Comparison of ENCODE assay signal across 15 mouse cellular contexts in genomic region chr16:8530018-8530417, GRCm38 (mm10). TPM values are rescaled to one million over a fixed set of nuclear protein-coding genes. Genes with fewer than 3 reads are reported as not detected.
DNase-seq lines count a peak whose midpoint lies in the region; ATAC-seq and TF ChIP-seq lines count a peak whose summit lies in the region.
"Had no signal": no experiment of that assay in that cellular context is flagged by ENCODE, and none has a peak within 500 bp of the region (broad histone marks: within the 10 kb centered on the region; RNA-seq: fewer than 3 reads in every experiment).

No protein-coding gene starts in this region.

- no peak overlapping the region for H3K4me3 ChIP-seq in G1E (ENCODE audit: low read depth, low read length)
- no peak overlapping the region for H3K4me3 ChIP-seq in embryonic facial prominence, embryonic 12.5 days
- H3K4me3 ChIP-seq in liver, embryonic 13.5 days (replicated peaks) = no peak overlapping the region
- H3K4me3 ChIP-seq: embryonic facial prominence, embryonic 15.5 days; megakaryocyte, embryonic 14.5 days had no signal

- H3K36me3 ChIP-seq in G1E (replicated peaks) = no peaks in the 10 kb centered on the region
- H3K36me3 ChIP-seq in embryonic facial prominence, embryonic 12.5 days = no peaks in the 10 kb centered on the region
- no peaks in the 10 kb centered on the region for H3K36me3 ChIP-seq in liver, embryonic 13.5 days

- no peak for TF ChIP-seq CTCF in G1E (IDR thresholded peaks at IDR 0.05; ENCODE audit: low read depth, low read length)

- ATAC-seq in G1E (ENCODE audit: extremely low read depth, insufficient number of reproducible peaks, low FRiP score, poor library complexity, severe bottlenecking) = peak; percentile 83
- ATAC-seq in embryonic facial prominence, embryonic 12.5 days (ENCODE audit: insufficient number of reproducible peaks, insufficient read depth, low FRiP score, low TSS enrichment) = no peak
- ATAC-seq in liver, embryonic 13.5 days (ENCODE audit: low read depth) = peak; percentile 33; the same call in 1 of the 2 replicates
- ATAC-seq: forebrain, embryonic 16.5 days had no signal

- 53% methylated on average over 14 of the region's 14 CpGs for WGBS in embryonic facial prominence, embryonic 12.5 days
- WGBS in liver, embryonic 13.5 days (ENCODE audit: insufficient replicate concordance) = 53% methylated on average over 14 of the region's 14 CpGs

- H3K27ac ChIP-seq in embryonic facial prominence, embryonic 12.5 days = 0 out of 2 replicates have a peak overlapping the region, but pooled peaks have one; percentile 24
- H3K27ac ChIP-seq in liver, embryonic 13.5 days = no peak overlapping the region
- H3K27ac ChIP-seq: embryonic facial prominence, embryonic 15.5 days; stomach, postnatal 0 days had no signal

- H3K27me3 ChIP-seq in G1E (ENCODE audit: insufficient read depth, low read length) = no peaks in the 10 kb centered on the region
- no peaks in the 10 kb centered on the region for H3K27me3 ChIP-seq in embryonic facial prominence, embryonic 12.5 days
- H3K27me3 ChIP-seq in liver, embryonic 13.5 days = no peaks in the 10 kb centered on the region
- H3K27me3 ChIP-seq: embryonic facial prominence, embryonic 15.5 days had no signal

- no peaks in the 10 kb centered on the region for H3K4me1 ChIP-seq in G1E (ENCODE audit: insufficient read depth, low read depth, low read length)
- H3K4me1 ChIP-seq in embryonic facial prominence, embryonic 12.5 days = peaks cover 16% of the 10 kb centered on the region; the same call in 1 of the 2 replicates
- H3K4me1 ChIP-seq in liver, embryonic 13.5 days (replicated peaks) = peaks cover 18% of the 10 kb centered on the region
- H3K4me1 ChIP-seq: megakaryocyte, embryonic 14.5 days had no signal

- no peak overlapping the region for H3K4me2 ChIP-seq in embryonic facial prominence, embryonic 12.5 days (replicated peaks)
- no peak overlapping the region for H3K4me2 ChIP-seq in liver, embryonic 13.5 days
- H3K4me2 ChIP-seq: embryonic facial prominence, embryonic 15.5 days had no signal

- DNase-seq in CD4-positive helper T cell, adult 2 months (ENCODE audit: low read depth, low spot score) = peak; percentile 39
- no peak for DNase-seq in G1E (ENCODE audit: low spot score)
- no peak for DNase-seq in liver, embryonic 13.5 days
- DNase-seq in layer of hippocampus, postnatal 25 days (ENCODE audit: extremely low spot score in 1 of 2, low spot score in 1 of 2) = no peak
- DNase-seq in gastrocnemius, adult 8-10 months (ENCODE audit: low spot score in 2 of 2) = no peak
- DNase-seq in yolk sac, embryonic 10.5 days (ENCODE audit: low spot score) = no peak
- no peak for DNase-seq in adrenal gland, adult 8-10 months
- DNase-seq: cerebellum, postnatal 10 days; kidney, postnatal 25 days; lung, adult 2 months had no signal

- no peaks in the 10 kb centered on the region for H3K9me3 ChIP-seq in G1E (replicated peaks)
- no peaks in the 10 kb centered on the region for H3K9me3 ChIP-seq in embryonic facial prominence, embryonic 12.5 days
- no peaks in the 10 kb centered on the region for H3K9me3 ChIP-seq in liver, embryonic 13.5 days (replicated peaks)
- H3K9me3 ChIP-seq: embryonic facial prominence, embryonic 15.5 days had no signal

- no peak overlapping the region for H3K9ac ChIP-seq in embryonic facial prominence, embryonic 12.5 days
- H3K9ac ChIP-seq in liver, embryonic 13.5 days = no peak overlapping the region
- H3K9ac ChIP-seq: embryonic facial prominence, embryonic 15.5 days had no signal

RNA-seq across cellular contexts. Expression of gene Abat, which starts 16.8 kb away (rescaled TPM):
- total RNA-seq in G1E (2014; fragmentation: Nextera tagmentation) (not detected in 2 replicates), G1E (2017) (0.11 and 0.12 TPM in 2 replicates)
- not detected in 2 replicates for polyA plus RNA-seq in G1E (2012)
- 35.8 and 37.6 TPM in 2 replicates for polyA plus RNA-seq in embryonic facial prominence, embryonic 12.5 days (2016; fragmentation: Nextera tagmentation; extraction: Ambion mirVana)
- polyA plus RNA-seq in liver, embryonic 13.5 days (2015; fragmentation: Nextera tagmentation; extraction: Ambion mirVana) = 17.1 and 22.0 TPM in 2 replicates
- total RNA-seq in layer of hippocampus, postnatal 25 days (2021) = 100 to 1,000 TPM; 136 to 146 TPM
- total RNA-seq in gastrocnemius, adult 8-10 months (2022) = 1 to 10 TPM in 3 of 4 experiments, under 1 TPM in 1; 0.94 to 1.8 (median 1.5) TPM
- 100 to 1,000 TPM in 3 of 4 experiments, 10 to 100 TPM in 1; 88.1 to 157 (median 111) TPM for total RNA-seq in adrenal gland, adult 8-10 months (2022)

RNA-seq across cellular contexts. Expression of gene Mettl22, which starts 59.4 kb away (rescaled TPM):
- total RNA-seq in G1E (2014; fragmentation: Nextera tagmentation) (44.5 and 50.3 TPM in 2 replicates), G1E (2017) (10.8 and 17.2 TPM in 2 replicates)
- 31.8 and 35.2 TPM in 2 replicates for polyA plus RNA-seq in G1E (2012)
- polyA plus RNA-seq in embryonic facial prominence, embryonic 12.5 days (2016; fragmentation: Nextera tagmentation; extraction: Ambion mirVana) = 16.2 and 21.4 TPM in 2 replicates
- 7.8 and 9.1 TPM in 2 replicates for polyA plus RNA-seq in liver, embryonic 13.5 days (2015; fragmentation: Nextera tagmentation; extraction: Ambion mirVana)
- total RNA-seq in layer of hippocampus, postnatal 25 days (2021) = 10 to 100 TPM; 22.1 to 26.5 TPM
- 10 to 100 TPM; 76.5 to 91.7 (median 85.3) TPM for total RNA-seq in gastrocnemius, adult 8-10 months (2022)
- total RNA-seq in adrenal gland, adult 8-10 months (2022) = 10 to 100 TPM; 16.4 to 22.2 (median 19.1) TPM

Comparison
In these comparisons a context has a peak if more than half of its experiments do, and no peak if none do; other contexts are left out.
1. RNA of gene Abat, which starts 16.8 kb away (total RNA-seq): 136 to 146 TPM in layer of hippocampus, postnatal 25 days and 88.1 to 157 TPM in adrenal gland, adult 8-10 months; 0.94 to 1.8 TPM in gastrocnemius, adult 8-10 months and 0.11 to 0.12 TPM in G1E; every median in the first group is over 10 times any median in the second.